Mouse (Mus musculus): ENCODE measurements around the gene Ghitm. TPM values are rescaled to one million over a fixed set of nuclear protein-coding genes. Genes with fewer than 3 reads are reported as not detected.

Gene Ghitm
- polyA plus RNA-seq (2017; shearing (Covaris generic)), result 343 TPM

GRCm38 (mm10) chr14:37135127-37135593 is at the start of gene Ghitm:
Gene Ghitm (minus strand): TSS chr14:37135272.

GRCm38 (mm10) chr14:37113922-37114321 is 21.1 kb downstream of the Ghitm start, which contains the start of gene 2610528A11Rik:
Gene 2610528A11Rik (minus strand): TSS chr14:37114022.

GRCm38 (mm10) chr14:37097956-37098530 is 37.0 kb downstream of the Ghitm start, which contains the start of gene Cdhr1:
Gene Cdhr1 (minus strand): TSS chr14:37098347.

Other genes starting within 250 kb of the Ghitm start
- 56.0 TPM for gene Ccser2, start 166.5 kb downstream of the Ghitm start, polyA plus RNA-seq (2017; shearing (Covaris generic))
- gene Rgr, start 86.3 kb downstream of the Ghitm start, polyA plus RNA-seq (2017; shearing (Covaris generic)), result 0.60 TPM
- gene Lrit1, start 80.4 kb downstream of the Ghitm start, polyA plus RNA-seq (2017; shearing (Covaris generic)), result not detected
- not detected for gene Lrit2, start 67.3 kb downstream of the Ghitm start, polyA plus RNA-seq (2017; shearing (Covaris generic))
- 0.15 TPM for gene Cdhr1, start 36.9 kb downstream of the Ghitm start, polyA plus RNA-seq (2017; shearing (Covaris generic))
- not detected for gene 2610528A11Rik, start 21.2 kb downstream of the Ghitm start, polyA plus RNA-seq (2017; shearing (Covaris generic))